Mouse (Mus musculus): ENCODE results near the gene Ube2d3. TPM values are rescaled to one million over a fixed set of nuclear protein-coding genes. Genes with fewer than 3 reads are reported as not detected.

Gene Ube2d3
- polyA plus RNA-seq (2015; fragmentation: Illumina TruSeq; extraction: RNeasy Lipid Tissue Mini Kit (QIAGEN cat#74804); ENCODE audit: low read depth, low replicate concordance): 360 TPM

DNA sequence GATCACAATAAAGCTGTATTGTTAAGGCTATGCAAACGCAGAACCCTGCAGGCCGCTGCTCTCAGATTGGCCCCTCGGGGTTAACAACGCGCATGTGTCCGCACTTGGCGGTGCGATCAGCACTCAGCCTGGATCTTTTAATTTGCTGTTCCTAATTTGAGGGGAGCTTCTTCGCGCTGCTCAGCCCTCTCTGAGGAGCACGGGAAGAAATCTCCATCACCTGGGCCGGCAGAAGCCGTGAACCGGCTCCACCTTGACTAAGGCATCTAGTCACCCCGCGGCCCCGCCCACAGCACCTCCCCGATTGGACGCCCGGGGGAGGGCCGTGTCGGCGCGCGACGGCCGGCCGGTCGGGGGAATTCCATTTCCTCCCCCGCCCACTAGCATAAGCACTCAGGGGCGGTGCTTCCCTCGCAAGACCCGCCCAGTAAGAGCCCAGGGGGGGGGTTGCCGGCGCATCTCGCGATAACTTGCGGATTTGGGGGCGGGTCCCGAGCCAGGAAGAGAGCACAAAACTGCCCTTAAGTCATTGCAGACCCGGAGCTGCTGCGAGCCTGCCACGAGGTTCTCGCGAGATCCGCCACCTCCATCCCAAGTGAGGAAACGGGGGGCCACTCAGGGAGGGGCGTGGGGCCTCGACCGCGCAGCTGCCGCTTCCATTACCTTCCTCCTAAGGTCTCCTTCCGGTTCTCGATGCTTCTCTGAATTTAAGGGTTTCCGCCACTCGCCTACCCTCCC is at the start of gene Ube2d3:
TSS of gene Ube2d3 (plus strand) at position 392 of the 738 bp plus-strand sequence.

DNA sequence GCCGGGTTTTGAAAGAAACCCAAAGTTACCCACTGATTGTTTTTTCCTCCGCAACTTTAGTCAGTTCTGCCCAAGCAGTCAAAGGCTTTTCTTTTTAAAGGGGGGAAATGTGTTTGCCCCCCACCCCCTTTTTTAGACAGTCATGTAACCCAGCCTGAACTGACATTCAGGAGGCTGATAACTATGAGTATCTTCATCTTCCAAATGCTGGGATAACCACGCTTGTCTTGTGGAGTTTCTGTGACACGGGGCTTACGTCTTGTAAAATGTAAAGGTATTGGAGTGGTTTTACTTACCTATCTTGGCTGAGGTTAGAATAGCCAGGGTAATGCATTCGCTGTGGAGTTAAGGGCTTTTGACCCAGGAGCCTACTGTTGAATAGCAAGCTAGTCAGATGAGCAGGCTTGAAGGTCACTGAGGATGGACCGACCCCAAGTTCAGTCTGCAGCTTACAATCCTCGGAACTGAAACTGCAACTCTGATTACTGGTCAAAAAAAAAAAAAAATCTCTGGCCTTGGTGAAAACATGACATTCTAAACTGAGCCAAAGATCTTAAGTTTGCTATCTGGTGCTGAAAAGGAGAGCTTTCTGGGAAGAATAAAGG is 14.2 kb upstream of the Ube2d3 start, which contains the start of gene Cisd2:
TSS of gene Cisd2 (minus strand) at position 318 of the 605 bp plus-strand sequence.

GRCm38 (mm10) chr3:135485128-135485899 is 47.4 kb downstream of the Ube2d3 start, which contains the start of gene Manba:
Gene Manba (plus strand): TSS chr3:135485611.

Other genes with a start within 250 kb of the Ube2d3 start
- 0.28 TPM for gene Cenpe, start 225.6 kb upstream of the Ube2d3 start, polyA plus RNA-seq (2015; fragmentation: Illumina TruSeq; extraction: RNeasy Lipid Tissue Mini Kit (QIAGEN cat#74804); ENCODE audit: low read depth, low replicate concordance)
- gene Bdh2, start 156.9 kb upstream of the Ube2d3 start, polyA plus RNA-seq (2015; fragmentation: Illumina TruSeq; extraction: RNeasy Lipid Tissue Mini Kit (QIAGEN cat#74804); ENCODE audit: low read depth, low replicate concordance): 3.1 TPM
- gene Slc9b2, start 130.4 kb upstream of the Ube2d3 start, polyA plus RNA-seq (2015; fragmentation: Illumina TruSeq; extraction: RNeasy Lipid Tissue Mini Kit (QIAGEN cat#74804); ENCODE audit: low read depth, low replicate concordance): 4.0 TPM
- not detected for gene Slc9b1, start 90.1 kb upstream of the Ube2d3 start, polyA plus RNA-seq (2015; fragmentation: Illumina TruSeq; extraction: RNeasy Lipid Tissue Mini Kit (QIAGEN cat#74804); ENCODE audit: low read depth, low replicate concordance)
- gene Cisd2, start 14.2 kb upstream of the Ube2d3 start, polyA plus RNA-seq (2015; fragmentation: Illumina TruSeq; extraction: RNeasy Lipid Tissue Mini Kit (QIAGEN cat#74804); ENCODE audit: low read depth, low replicate concordance): 56.9 TPM
- 7.6 TPM for gene Manba, start 47.5 kb downstream of the Ube2d3 start, polyA plus RNA-seq (2015; fragmentation: Illumina TruSeq; extraction: RNeasy Lipid Tissue Mini Kit (QIAGEN cat#74804); ENCODE audit: low read depth, low replicate concordance)